Mouse (Mus musculus): ENCODE results near the gene P2ry6.

DNA sequence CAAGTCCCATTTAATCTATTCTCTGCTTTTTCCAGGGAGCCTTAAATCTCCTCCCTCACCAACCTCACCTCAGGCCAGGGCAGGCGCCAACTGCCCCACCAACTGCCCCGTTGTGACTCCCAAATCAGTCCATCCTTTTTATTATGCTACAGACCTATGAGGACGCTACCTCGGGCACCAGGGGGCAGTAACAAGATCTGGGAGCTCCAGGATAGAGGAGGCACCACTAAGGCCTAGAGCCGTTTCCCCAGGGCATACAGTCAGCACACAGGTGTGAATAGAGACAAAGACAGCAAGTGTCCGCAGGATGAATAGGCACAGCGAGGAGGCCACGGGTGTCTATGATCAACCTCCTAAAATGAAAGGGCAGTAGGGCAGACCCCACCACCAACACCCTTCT lies 65.9 kb downstream of the P2ry6 start:
- TF ChIP-seq CHD2 (IDR thresholded peaks at IDR 0.05; ENCODE audit: low read depth, low read length): no peak
- no peak for TF ChIP-seq ZNF384 (IDR thresholded peaks at IDR 0.05; ENCODE audit: low read depth, low read length)
- no peak for TF ChIP-seq ZC3H11A (IDR thresholded peaks at IDR 0.05; ENCODE audit: borderline replicate concordance, low read depth, low read length)
- TF ChIP-seq MAFK (IDR thresholded peaks at IDR 0.05; ENCODE audit: insufficient read depth, low read depth, low read length): no peak
- TF ChIP-seq HCFC1 (IDR thresholded peaks at IDR 0.05; ENCODE audit: borderline replicate concordance, insufficient read depth, low read length): no peak

All from ES-E14 (cell line).